Mouse (Mus musculus) lung, postnatal 0 days (tissue): ENCODE data around the gene Rac2. TPM values are rescaled to one million over a fixed set of nuclear protein-coding genes. Genes with fewer than 3 reads are reported as not detected.

Experiments used
- ATAC-seq: fragments of 200-750 bp; cut with Nextera tagmentation; 2 replicates; pipeline ENCODE4 v1.8.0; 2017; ENCODE audit warnings: moderate library complexity
- DNase-seq: peaks from one replicate; pipeline ENCODE4 v3.0.0-alpha.2; 2016; ENCODE audit warnings: low spot score
- H3K27ac ChIP-seq: fragments of 300-500 bp; sonication (generic); 2 replicates; pipeline ENCODE4 v1.5.1; 2014; ENCODE audit warnings: antibody characterized with exemption, mild to moderate bottlenecking, low read length, mixed read lengths
- H3K27me3 ChIP-seq: fragments of 300-500 bp; sonication (generic); replicated peaks from 2 replicates; pipeline ENCODE4 v1.6.1; 2014; ENCODE audit warnings: low read length, mixed read lengths; ENCODE audit not compliant: insufficient read depth
- H3K36me3 ChIP-seq: fragments of 300-500 bp; sonication (generic); 2 replicates; pipeline ENCODE4 v1.6.1; 2014; ENCODE audit warnings: low read length, mixed read lengths; ENCODE audit not compliant: insufficient read depth
- H3K4me1 ChIP-seq: fragments of 300-500 bp; sonication (generic); 2 replicates; pipeline ENCODE4 v1.6.1; 2014; ENCODE audit warnings: antibody characterized with exemption, low read depth, low read length, mixed read lengths; ENCODE audit not compliant: insufficient read depth
- H3K4me2 ChIP-seq: fragments of 300-500 bp; sonication (generic); replicated peaks from 2 replicates; pipeline ENCODE4 v1.6.1; 2014; ENCODE audit warnings: low read depth, mild to moderate bottlenecking, low read length, moderate library complexity, mixed read lengths
- H3K4me3 ChIP-seq: fragments of 300-500 bp; sonication (generic); 2 replicates; pipeline ENCODE4 v1.5.1; 2014; ENCODE audit warnings: low read depth, low read length
- H3K9ac ChIP-seq: fragments of 300-500 bp; sonication (generic); replicated peaks from 2 replicates; pipeline ENCODE4 v1.6.1; 2014; ENCODE audit warnings: low read depth, mild to moderate bottlenecking
- H3K9me3 ChIP-seq: fragments of 300-500 bp; sonication (generic); 2 replicates; pipeline ENCODE4 v1.6.1; 2016; ENCODE audit warnings: low read length, mixed read lengths
- CTCF ChIP-seq: IDR thresholded peaks from 2 replicates; pipeline ENCODE4 v1.5.1; 2016; ENCODE audit warnings: antibody characterized with exemption, mild to moderate bottlenecking
- EP300 ChIP-seq: IDR thresholded peaks from 2 replicates; pipeline ENCODE4 v1.6.1; 2016; ENCODE audit warnings: antibody characterized with exemption, mild to moderate bottlenecking, control low read depth
- WGBS: fragments of 180-500 bp; shearing (Covaris S2); extraction: QIAGEN DNeasy Blood & Tissue Kit; methylation state at CpG from one replicate; pipeline ENCODE4 v1.1.7; 2014; 5-methylcytosine and 5-hydroxymethylcytosine counted together
- polyA plus RNA-seq: library from polyadenylated mRNA; unstranded; fragments of >200 nt; fragmentation: Nextera tagmentation; extraction: Ambion mirVana; gene quantifications from 2 replicates; pipeline ENCODE4 v1.2.1, GENCODE M21; 2015

Rac2 gene
- polyA plus RNA-seq, 1 experiment from 2014 or later: 29.7 TPM

DNA sequence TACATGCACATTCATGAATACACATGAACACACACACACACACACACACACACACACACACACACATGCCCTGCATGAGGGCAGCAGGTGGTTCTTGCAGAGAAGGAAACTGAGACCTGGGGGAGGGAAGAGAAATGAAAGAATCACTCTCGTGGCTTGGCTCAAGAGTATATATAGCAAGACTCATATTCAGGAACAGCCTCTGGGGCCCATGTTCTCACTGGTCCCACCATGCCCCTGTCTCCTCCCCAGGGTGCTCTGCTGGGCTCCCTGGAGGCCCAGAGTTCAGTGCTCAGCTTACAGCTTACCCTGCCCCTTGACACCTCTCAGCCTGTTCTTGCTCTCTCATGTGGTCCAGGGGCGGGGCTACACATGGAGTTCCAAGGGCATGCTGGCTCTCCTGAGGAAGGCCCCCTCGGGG, 32.8 kb upstream of the Rac2 start:
- 36% methylated on average over 3 of the region's 3 CpGs for WGBS
- no peak overlapping the region for H3K9ac ChIP-seq
- ATAC-seq (no peak), DNase-seq (no peak)
- H3K9me3 ChIP-seq: no peaks in the 10 kb centered on the region
- H3K4me1 ChIP-seq: no peaks in the 10 kb centered on the region
- H3K4me3 ChIP-seq: no peak overlapping the region
- no peak overlapping the region for H3K27ac ChIP-seq
- no peaks in the 10 kb centered on the region for H3K36me3 ChIP-seq
- H3K27me3 ChIP-seq: no peaks in the 10 kb centered on the region
- H3K4me2 ChIP-seq: no peak overlapping the region
- no peak for TF ChIP-seq CTCF
- TF ChIP-seq EP300: no peak

- H3K36me3 ChIP-seq: no peaks in the 10 kb centered on the region
- H3K4me2 ChIP-seq: no peak overlapping the region
- DNase-seq (no peak), ATAC-seq (no peak)
- no peak overlapping the region for H3K4me3 ChIP-seq
- H3K27ac ChIP-seq: no peak overlapping the region
- H3K4me1 ChIP-seq: no peaks in the 10 kb centered on the region
- H3K9ac ChIP-seq: no peak overlapping the region
- no peaks in the 10 kb centered on the region for H3K9me3 ChIP-seq
- no peaks in the 10 kb centered on the region for H3K27me3 ChIP-seq
- 42% methylated on average over 6 of the region's 6 CpGs for WGBS
- TF ChIP-seq CTCF: no peak
- no peak for TF ChIP-seq EP300
Observed at GRCm38 (mm10) chr15:78604255-78604654, 31.7 kb upstream of the Rac2 start.

DNA sequence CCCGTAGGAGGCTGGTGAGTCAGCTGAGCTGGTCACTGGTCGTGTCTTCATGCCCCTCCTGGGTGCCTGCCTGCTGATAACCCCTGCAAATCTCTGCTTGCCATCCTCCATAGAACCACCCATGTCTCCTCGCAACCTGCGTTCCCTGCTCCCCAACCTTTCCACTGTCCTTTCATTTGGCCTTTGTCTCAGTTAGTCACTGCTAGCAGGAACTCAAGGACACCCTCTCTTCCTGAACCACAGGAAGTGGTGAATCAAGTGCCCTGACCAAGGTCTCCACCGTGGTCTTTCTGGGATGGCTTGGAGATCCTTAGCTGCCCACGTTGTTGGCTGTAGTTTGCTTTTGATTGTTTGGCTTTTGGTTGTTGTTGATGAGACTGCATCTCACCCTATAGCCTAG, 28.6 kb upstream of the Rac2 start:
- Histone ChIP-seq H3K27ac (no peak overlapping the region), H3K27me3 (no peaks in the 10 kb centered on the region), H3K4me1 (no peaks in the 10 kb centered on the region), H3K9ac (no peak overlapping the region), H3K4me2 (no peak overlapping the region), H3K4me3 (no peak overlapping the region), H3K36me3 (no peaks in the 10 kb centered on the region), H3K9me3 (no peaks in the 10 kb centered on the region)
- 74% methylated on average over 6 of the region's 6 CpGs for WGBS
- TF ChIP-seq CTCF: no peak
- no peak for TF ChIP-seq EP300
- DNase-seq (no peak), ATAC-seq (no peak)

DNA sequence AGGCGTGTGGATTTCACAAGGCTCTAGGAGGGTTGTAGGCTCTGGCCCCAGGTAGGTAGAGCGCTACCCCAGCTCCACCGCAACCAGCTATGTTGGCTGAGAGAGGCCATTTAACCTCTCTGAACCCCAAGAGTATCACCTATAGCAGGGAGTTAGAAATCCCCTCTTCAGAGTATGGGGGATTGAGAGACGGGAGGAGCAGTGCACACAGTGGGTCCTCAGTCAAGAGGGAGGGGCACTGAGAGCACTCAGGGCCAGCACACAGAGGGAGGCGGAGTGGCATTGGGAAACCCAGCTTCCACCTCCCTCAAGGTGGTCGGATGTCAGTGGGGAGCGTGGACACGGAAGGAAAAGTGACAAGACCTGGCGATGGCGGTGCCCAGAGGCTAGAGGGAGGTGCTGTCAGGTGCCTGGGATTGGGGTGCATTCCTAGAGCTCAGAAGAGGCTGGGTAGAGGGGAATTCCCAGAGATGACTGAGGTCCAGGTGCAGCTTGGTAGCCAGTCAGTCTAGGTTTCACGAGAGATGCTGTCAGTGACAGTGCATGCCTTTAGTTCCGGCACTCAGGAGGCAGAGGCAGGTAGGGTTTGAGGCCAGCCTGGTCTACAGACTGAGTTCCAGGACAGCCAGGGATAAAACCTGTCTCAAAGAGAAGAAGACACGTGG, 27.1 kb upstream of the Rac2 start:
- H3K9me3 ChIP-seq: no peaks in the 10 kb centered on the region
- no peak for ATAC-seq
- TF ChIP-seq EP300 (no peak), CTCF (no peak)
- H3K27ac ChIP-seq: no peak overlapping the region
- 64% methylated on average over 13 of the region's 13 CpGs for WGBS
- H3K36me3 ChIP-seq: no peaks in the 10 kb centered on the region
- H3K4me1 ChIP-seq: no peaks in the 10 kb centered on the region
- DNase-seq: no peak
- H3K4me3 ChIP-seq: no peak overlapping the region
- H3K4me2 ChIP-seq: no peak overlapping the region
- H3K27me3 ChIP-seq: no peaks in the 10 kb centered on the region
- no peak overlapping the region for H3K9ac ChIP-seq

GRCm38 (mm10) chr15:78599124-78599523, 26.5 kb upstream of the Rac2 start:
- Histone ChIP-seq H3K27ac (no peak overlapping the region), H3K4me2 (no peak overlapping the region), H3K9me3 (no peaks in the 10 kb centered on the region), H3K36me3 (no peaks in the 10 kb centered on the region), H3K9ac (no peak overlapping the region), H3K27me3 (no peaks in the 10 kb centered on the region), H3K4me3 (no peak overlapping the region), H3K4me1 (no peaks in the 10 kb centered on the region)
- TF ChIP-seq EP300 (no peak), CTCF (no peak)
- DNase-seq (peak; percentile 32), ATAC-seq (peak; percentile 18)
- 80% methylated on average over 6 of the region's 6 CpGs for WGBS

DNA sequence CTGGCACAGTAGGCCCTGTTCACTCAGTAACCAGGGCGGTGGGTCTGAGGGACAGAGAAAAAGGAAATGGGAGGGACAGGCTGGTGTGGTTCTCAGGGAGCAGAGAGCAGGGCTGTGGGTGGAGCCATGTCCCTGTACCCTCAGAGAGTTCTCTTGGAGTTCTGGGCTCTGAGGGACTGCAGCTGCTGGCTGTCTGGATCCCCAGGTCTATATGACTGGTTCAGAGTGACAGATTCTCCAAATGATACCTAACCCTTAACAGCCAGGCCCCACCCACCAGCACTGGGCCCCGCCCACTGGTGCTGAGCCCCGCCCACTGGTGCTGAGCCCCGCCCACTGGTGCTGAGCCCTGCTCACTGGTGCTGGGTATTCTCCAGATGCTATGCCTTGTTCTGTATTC, 25.1 kb upstream of the Rac2 start:
- H3K4me2 ChIP-seq: no peak overlapping the region
- peak; percentile 40 for DNase-seq
- no peaks in the 10 kb centered on the region for H3K36me3 ChIP-seq
- H3K4me1 ChIP-seq: no peaks in the 10 kb centered on the region
- no peak overlapping the region for H3K27ac ChIP-seq
- ATAC-seq: peak; percentile 46
- no peaks in the 10 kb centered on the region for H3K9me3 ChIP-seq
- no peak overlapping the region for H3K9ac ChIP-seq
- H3K4me3 ChIP-seq: no peak overlapping the region
- no peak for TF ChIP-seq EP300
- no peaks in the 10 kb centered on the region for H3K27me3 ChIP-seq
- 58% methylated on average over 4 of the region's 4 CpGs for WGBS

DNA sequence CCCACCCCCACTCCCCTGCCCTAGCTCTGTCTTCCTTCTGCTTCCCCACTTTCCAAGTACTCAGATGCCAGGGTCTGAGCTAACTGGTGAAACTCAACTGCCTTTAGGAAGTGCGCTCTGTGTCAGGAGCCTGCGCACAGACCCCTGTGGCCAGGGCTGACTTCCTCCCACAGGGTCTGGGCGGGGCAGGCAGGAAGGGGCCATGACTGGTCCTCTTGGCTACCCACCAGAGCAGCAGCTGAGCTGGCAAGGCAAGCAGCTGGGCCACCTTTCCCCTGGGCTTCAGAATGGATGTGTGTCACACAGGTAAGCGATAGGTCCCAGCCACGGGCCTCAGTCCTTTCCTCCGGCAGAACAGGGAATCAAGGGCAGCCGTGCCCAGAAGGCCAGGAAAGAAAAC, 24.3 kb upstream of the Rac2 start, which contains the start of gene Cyth4:
TSS of gene Cyth4 (plus strand) at position 134 of the 400 bp plus-strand sequence.
- Histone ChIP-seq H3K4me2 (0 out of 2 replicates have a peak within 1 kb of the TSS, but pooled peaks have one; percentile 0), H3K4me3 (no peak within 1 kb of the TSS), H3K36me3 (no peaks in the 10 kb centered on the region), H3K27me3 (no peaks in the 10 kb centered on the region), H3K4me1 (no peaks in the 10 kb centered on the region), H3K27ac (no peak within 1 kb of the TSS), H3K9ac (no peak within 1 kb of the TSS), H3K9me3 (no peaks in the 10 kb centered on the region)
- WGBS: 51% methylated on average over 7 of the region's 7 CpGs
- no peak for TF ChIP-seq CTCF
- TF ChIP-seq EP300: no peak
- ATAC-seq (peak; percentile 80), DNase-seq (peak; percentile 68)
